Mouse (Mus musculus): Measurements from ENCODE around the gene Pard3.

DNA sequence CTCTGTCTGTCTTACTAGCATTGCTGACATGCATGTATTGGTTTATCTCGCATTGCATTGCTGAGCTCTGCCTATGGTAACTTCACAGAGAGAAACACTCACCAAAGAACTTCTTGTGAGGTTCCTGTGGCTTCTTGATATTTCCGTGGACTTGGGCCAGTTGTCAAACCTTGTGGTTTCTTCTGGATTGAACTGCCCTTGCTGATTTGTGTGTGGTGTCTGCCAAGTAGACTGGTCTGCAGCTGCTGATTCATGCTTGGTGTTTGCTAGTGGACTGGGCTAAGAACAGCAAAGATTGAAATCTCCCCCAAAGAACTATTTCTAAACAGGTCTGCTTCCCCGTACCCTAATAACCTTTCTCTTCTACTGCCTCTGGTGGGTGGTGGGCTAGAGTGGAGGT is 117.6 kb downstream of the Pard3 start:
- TF ChIP-seq CTCF (conservative IDR thresholded peaks at IDR 0.05; ENCODE audit: low read length), result no peak
- TF ChIP-seq POU5F1 (IDR thresholded peaks at IDR 0.05; ENCODE audit: borderline replicate concordance, low read length), result no peak

Data from E14TG2a.4 (cell line).